Comparison of ENCODE assay signal across 8 mouse cellular contexts in genomic region chr7:75880650-75881049, GRCm38 (mm10). TPM values are rescaled to one million over a fixed set of nuclear protein-coding genes. Genes with fewer than 3 reads are reported as not detected.
DNase-seq lines count a peak whose midpoint lies in the region; ATAC-seq and TF ChIP-seq lines count a peak whose summit lies in the region.

No protein-coding gene starts in this region.

- H3K4me3 ChIP-seq in MEL (ENCODE audit: control insufficient read depth in 1 of 2, insufficient read depth in 1 of 2, low read depth in 2 of 2, low read length in 2 of 2): no peak overlapping the region
- H3K4me3 ChIP-seq in hindbrain, embryonic 10.5 days: no peak overlapping the region
- no peak overlapping the region for H3K4me3 ChIP-seq in lung, embryonic 15.5 days
- no peak overlapping the region for H3K4me3 ChIP-seq in thymus, adult 2 months (ENCODE audit: control insufficient read depth, insufficient read depth, low read length)

- H3K27ac ChIP-seq in MEL (ENCODE audit: control insufficient read depth, low read depth, low read length): no peak overlapping the region
- H3K27ac ChIP-seq in hindbrain, embryonic 10.5 days: peak overlapping the region; percentile 72
- no peak overlapping the region for H3K27ac ChIP-seq in lung, embryonic 15.5 days
- H3K27ac ChIP-seq in thymus, adult 2 months (ENCODE audit: control insufficient read depth, insufficient read depth, low read length): no peak overlapping the region

- TF ChIP-seq RAD21 in MEL (IDR thresholded peaks at IDR 0.05; ENCODE audit: low read depth, low read length): peak; percentile 76

- H3K4me1 ChIP-seq in MEL (ENCODE audit: control insufficient read depth in 1 of 2, insufficient read depth in 2 of 2, low read length in 2 of 2): no peaks in the 10 kb centered on the region
- H3K4me1 ChIP-seq in hindbrain, embryonic 10.5 days (replicated peaks): peaks cover 8% of the 10 kb centered on the region; the same call in 1 of the 2 replicates
- H3K4me1 ChIP-seq in lung, embryonic 15.5 days: peaks cover 3% of the 10 kb centered on the region; the same call in 1 of the 2 replicates
- peaks cover 14% of the 10 kb centered on the region for H3K4me1 ChIP-seq in thymus, adult 2 months (replicated peaks; ENCODE audit: control insufficient read depth, insufficient read depth, low read length)

- no peaks in the 10 kb centered on the region for H3K79me2 ChIP-seq in MEL (ENCODE audit: control insufficient read depth, insufficient read depth, low read length, poor library complexity)

- no peak overlapping the region for H3K9ac ChIP-seq in MEL (ENCODE audit: control insufficient read depth, low read depth, low read length, poor library complexity, severe bottlenecking)
- H3K9ac ChIP-seq in lung, embryonic 15.5 days: no peak overlapping the region

- TF ChIP-seq EP300 in MEL (IDR thresholded peaks at IDR 0.05; ENCODE audit: low read depth in 1 of 2, low read length in 2 of 2): no peak

- ATAC-seq in frontal cortex, adult (ENCODE audit: low TSS enrichment): peak; percentile 98
- ATAC-seq in lung, embryonic 15.5 days (ENCODE audit: borderline replicate concordance, extremely low read depth, low FRiP score, low TSS enrichment): peak; percentile 88

- no peak overlapping the region for H3K4me2 ChIP-seq in lung, embryonic 15.5 days

- H3K36me3 ChIP-seq in MEL (ENCODE audit: control insufficient read depth in 1 of 2, insufficient read depth in 2 of 2, low read length in 2 of 2): no peaks in the 10 kb centered on the region
- no peaks in the 10 kb centered on the region for H3K36me3 ChIP-seq in hindbrain, embryonic 10.5 days
- H3K36me3 ChIP-seq in lung, embryonic 15.5 days: no peaks in the 10 kb centered on the region
- no peaks in the 10 kb centered on the region for H3K36me3 ChIP-seq in thymus, adult 2 months (ENCODE audit: control insufficient read depth, insufficient read depth, low read length)

- TF ChIP-seq POLR2A in MEL (IDR thresholded peaks at IDR 0.05; ENCODE audit: control insufficient read depth in 1 of 2, insufficient read depth in 1 of 2, low read depth in 1 of 2, low read length in 2 of 2, poor library complexity in 1 of 2): no peak
- TF ChIP-seq POLR2A in thymus, adult 2 months (IDR thresholded peaks at IDR 0.05; ENCODE audit: control insufficient read depth, extremely low read depth, insufficient read depth, low read length, poor library complexity): no peak

- 5% methylated on average over 8 of the region's 8 CpGs for WGBS in hindbrain, embryonic 10.5 days
- WGBS in lung, embryonic 15.5 days: 5% methylated on average over 8 of the region's 8 CpGs
- WGBS in thymus, adult 2 months: 12% methylated on average over 8 of the region's 8 CpGs

- H3K9me3 ChIP-seq in MEL (replicated peaks; ENCODE audit: insufficient read depth, low read length): no peaks in the 10 kb centered on the region
- no peaks in the 10 kb centered on the region for H3K9me3 ChIP-seq in hindbrain, embryonic 10.5 days
- H3K9me3 ChIP-seq in lung, embryonic 15.5 days: no peaks in the 10 kb centered on the region

- peak; percentile 68 for DNase-seq in MEL (ENCODE audit: low read depth, low spot score)
- DNase-seq in cerebellum, adult 8-10 months: peak; percentile 76
- DNase-seq in hindbrain, embryonic 10.5 days (ENCODE audit: low spot score): peak; percentile 88
- peak; percentile 55 for DNase-seq in layer of hippocampus, adult 9-10 months (ENCODE audit: low spot score)
- DNase-seq in ovary, adult 18-20 months (ENCODE audit: low spot score): peak; percentile 53
- peak; percentile 85 for DNase-seq in thymus, adult 2 months

- peak; percentile 68 to 79 (median 71) for TF ChIP-seq CTCF in MEL (IDR thresholded peaks at IDR 0.05 in 2 of 3, conservative IDR thresholded peaks at IDR 0.05 in 1 of 3; ENCODE audit: control insufficient read depth in 1 of 3, insufficient read depth in 1 of 3, low read depth in 2 of 3, low read length in 3 of 3, poor library complexity in 1 of 3, severe bottlenecking in 1 of 3)
- peak; percentile 89 for TF ChIP-seq CTCF in thymus, adult 2 months (IDR thresholded peaks at IDR 0.05; ENCODE audit: borderline replicate concordance, control insufficient read depth, extremely low read depth, insufficient read depth, low read length, poor library complexity)

- no peaks in the 10 kb centered on the region; a peak in 1 of 4 replicates for H3K27me3 ChIP-seq in MEL (ENCODE audit: control insufficient read depth in 1 of 2, insufficient read depth in 2 of 2, low read length in 2 of 2)
- no peaks in the 10 kb centered on the region for H3K27me3 ChIP-seq in hindbrain, embryonic 10.5 days (ENCODE audit: insufficient read depth, poor library complexity, severe bottlenecking)
- no peaks in the 10 kb centered on the region for H3K27me3 ChIP-seq in lung, embryonic 15.5 days
- no peaks in the 10 kb centered on the region for H3K27me3 ChIP-seq in thymus, adult 2 months (ENCODE audit: control insufficient read depth, insufficient read depth, low read length)

TF ChIP-seq in MEL, 35 proteins besides CTCF, POLR2A, EP300 and RAD21:
- no peak for TF ChIP-seq MYC (IDR thresholded peaks at IDR 0.05; ENCODE audit: low read depth, low read length)
- TF ChIP-seq TBP (IDR thresholded peaks at IDR 0.05; ENCODE audit: low read depth, low read length): no peak
- TF ChIP-seq BHLHE40 (IDR thresholded peaks at IDR 0.05; ENCODE audit: borderline replicate concordance, low read depth, low read length): no peak
- TF ChIP-seq MAFK (IDR thresholded peaks at IDR 0.05; ENCODE audit: borderline replicate concordance, low read depth, low read length): no peak
- no peak for TF ChIP-seq TCF12 (IDR thresholded peaks at IDR 0.05; ENCODE audit: low read depth, low read length)
- TF ChIP-seq SIN3A (IDR thresholded peaks at IDR 0.05; ENCODE audit: low read length): no peak
- TF ChIP-seq JUND (IDR thresholded peaks at IDR 0.05; ENCODE audit: low read depth, low read length): no peak
- no peak for TF ChIP-seq ZKSCAN1 (IDR thresholded peaks at IDR 0.05; ENCODE audit: low read depth, low read length)
- TF ChIP-seq ELF1 (IDR thresholded peaks at IDR 0.05; ENCODE audit: low read depth, low read length): no peak
- TF ChIP-seq ZC3H11A (IDR thresholded peaks at IDR 0.05; ENCODE audit: low read depth, low read length): peak; percentile 66
- TF ChIP-seq NELFE (IDR thresholded peaks at IDR 0.05; ENCODE audit: low read depth, low read length): no peak
- TF ChIP-seq ZMIZ1 (IDR thresholded peaks at IDR 0.05; ENCODE audit: low read depth, low read length): no peak
- no peak for TF ChIP-seq TAL1 (IDR thresholded peaks at IDR 0.05; ENCODE audit: low read length)
- TF ChIP-seq USF1 (IDR thresholded peaks at IDR 0.05; ENCODE audit: low read depth, low read length): no peak
- no peak for TF ChIP-seq NRF1 (IDR thresholded peaks at IDR 0.05; ENCODE audit: insufficient read depth, low read depth, low read length, poor library complexity, severe bottlenecking)
- TF ChIP-seq SMC3 (IDR thresholded peaks at IDR 0.05; ENCODE audit: low read depth, low read length): peak; percentile 72
- TF ChIP-seq ZNF384 (IDR thresholded peaks at IDR 0.05; ENCODE audit: low read depth, low read length): no peak

RNA-seq across cellular contexts. Expression of gene Klhl25, which starts 32.5 kb away (rescaled TPM):
- total RNA-seq in MEL (2012; rRNA removed): 7.4 and 8.0 TPM in 2 replicates
- polyA plus RNA-seq in MEL (2012; ENCODE audit: insufficient read depth in 1 of 2, insufficient read length in 2 of 2, low read depth in 1 of 2, low replicate concordance in 2 of 2, missing spikeins in 1 of 2): 10 to 100 TPM in 1 of 2 experiments, not detected in 1; 11.4 TPM
- polyA plus RNA-seq in hindbrain, embryonic 10.5 days (2016; fragmentation: Nextera tagmentation; extraction: Ambion mirVana): 22.8 and 24.6 TPM in 2 replicates
- polyA plus RNA-seq in lung, embryonic 15.5 days (2015; fragmentation: Nextera tagmentation; extraction: Ambion mirVana): 20.4 and 20.9 TPM in 2 replicates
- 24.5 and 29.7 TPM in 2 replicates for polyA plus RNA-seq in thymus, adult 2 months (2012; rRNA removed)
